Mouse (Mus musculus) stomach, postnatal 0 days (tissue): ENCODE results near the gene Crb2.
A peak's percentile ranks its signal among the peaks of the same experiment; 100 is the strongest.

Experiments used
- CTCF ChIP-seq: IDR thresholded peaks from 2 replicates; pipeline ENCODE4 v1.5.1; 2016; ENCODE audit warnings: antibody characterized with exemption, low read depth, mild to moderate bottlenecking, moderate library complexity
- EP300 ChIP-seq: optimal IDR thresholded peaks from 2 replicates; pipeline ENCODE3; 2016; ENCODE audit warnings: antibody characterized with exemption

GRCm38 (mm10) chr2:37815676-37816075, 39.6 kb downstream of the Crb2 start:
- TF ChIP-seq CTCF (peak; percentile 99), EP300 (no peak)
